Mouse (Mus musculus): ENCODE data around the gene Ifi202b. TPM values are rescaled to one million over a fixed set of nuclear protein-coding genes. Genes with fewer than 3 reads are reported as not detected.
"Not testable (repeated sequence)": the region's sequence is repeated elsewhere in the genome, so short reads cannot be mapped to it uniquely, and the experiment has no call there.

Gene Ifi202b
- total RNA-seq (2021) = not detected in 2 replicates
- long read RNA-seq, experiment 1 = 0 reads
- long read RNA-seq, experiment 2 = 0 reads

- DNase-seq = not testable (repeated sequence)
These were observed at the start of gene Ifi202b for GRCm38 (mm10) chr1:173982694-173983305. Gene Ifi202b, minus strand, starts transcription at chr1:173982744.

GRCm38 (mm10) chr1:174031698-174032097 lies 49.2 kb upstream of the Ifi202b start, which contains the start of gene Ifi205:
Gene Ifi205, minus strand, starts transcription at chr1:174031810.
- DNase-seq = no peak

DNA sequence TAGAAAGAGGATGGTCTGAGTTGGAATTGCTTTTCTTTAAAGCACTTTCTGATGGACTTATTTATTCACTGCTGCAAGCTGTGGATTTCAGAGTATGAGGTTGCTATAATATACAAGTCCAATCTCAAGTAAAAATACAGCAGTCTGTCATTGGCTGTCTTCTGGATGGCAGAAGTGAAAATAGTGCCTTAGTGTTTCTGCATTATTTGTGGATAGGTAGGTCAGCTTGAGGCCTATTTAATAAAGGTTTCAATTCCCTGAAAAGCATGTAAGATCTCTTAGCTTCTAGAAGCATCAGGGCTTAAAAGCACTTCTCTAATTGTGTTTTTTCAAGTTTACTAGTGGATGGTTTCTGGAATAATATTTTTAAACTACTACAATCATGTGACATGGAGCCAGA lies 24.5 kb upstream of the Ifi202b start:
- DNase-seq = not testable (repeated sequence)

DNA sequence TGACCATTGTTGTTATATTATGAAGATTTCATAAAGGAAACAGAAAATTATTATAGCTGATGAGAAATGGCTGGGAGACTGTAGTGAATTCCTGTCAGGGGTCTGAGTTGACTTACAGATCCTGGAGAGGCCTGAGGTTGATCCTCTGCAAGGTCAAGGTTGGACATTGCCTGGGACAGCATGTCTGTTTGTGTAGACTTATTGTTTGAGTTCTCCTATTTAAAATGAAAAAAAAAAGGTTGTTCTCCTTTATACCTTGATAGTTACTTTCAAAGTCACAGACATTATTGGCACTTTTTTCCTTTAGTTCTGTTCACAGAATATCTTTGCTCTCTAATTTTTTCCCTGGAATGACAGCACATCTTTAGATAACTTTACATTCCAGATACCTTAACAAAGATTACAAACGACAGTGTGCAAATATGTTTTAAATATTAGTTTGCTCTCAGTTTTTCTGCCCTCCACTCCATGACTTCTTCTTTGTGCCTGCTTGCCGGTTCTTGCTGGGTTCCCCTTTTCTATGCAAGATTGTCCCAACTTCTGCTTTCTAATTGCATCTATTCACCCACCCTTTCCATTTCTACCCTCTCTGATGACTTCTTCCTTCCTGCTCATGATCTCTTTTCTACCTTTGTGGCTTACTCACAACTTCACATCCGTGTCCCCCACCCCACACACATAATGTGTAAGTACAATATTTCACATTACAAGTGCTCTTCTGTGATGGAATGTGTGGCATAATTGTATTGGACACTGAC lies 22.0 kb upstream of the Ifi202b start:
- not testable (repeated sequence) for DNase-seq

- no peak for DNase-seq
These were observed 12.5 kb upstream of the Ifi202b start for GRCm38 (mm10) chr1:173995003-173995402.

DNA sequence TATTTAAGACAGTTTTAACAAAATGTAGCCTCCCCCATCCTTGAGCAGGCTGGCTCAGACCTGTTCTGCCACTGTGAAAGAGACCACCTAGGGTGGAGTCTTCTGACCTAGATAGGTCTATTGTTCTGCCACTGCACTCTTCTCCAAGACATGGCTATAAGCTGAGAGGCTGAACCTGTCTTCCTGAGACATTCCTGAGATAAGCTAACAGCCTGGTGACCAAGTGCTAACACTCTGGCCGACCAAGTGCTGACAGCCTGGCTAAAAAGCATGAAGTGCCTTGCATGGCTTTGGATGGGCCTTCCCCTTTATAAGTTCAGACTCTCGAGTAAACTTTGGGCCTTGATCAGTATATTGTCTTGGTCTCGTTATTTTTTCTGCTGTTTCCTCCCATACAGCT lies 1.5 kb downstream of the Ifi202b start:
- DNase-seq = not testable (repeated sequence)

DNA sequence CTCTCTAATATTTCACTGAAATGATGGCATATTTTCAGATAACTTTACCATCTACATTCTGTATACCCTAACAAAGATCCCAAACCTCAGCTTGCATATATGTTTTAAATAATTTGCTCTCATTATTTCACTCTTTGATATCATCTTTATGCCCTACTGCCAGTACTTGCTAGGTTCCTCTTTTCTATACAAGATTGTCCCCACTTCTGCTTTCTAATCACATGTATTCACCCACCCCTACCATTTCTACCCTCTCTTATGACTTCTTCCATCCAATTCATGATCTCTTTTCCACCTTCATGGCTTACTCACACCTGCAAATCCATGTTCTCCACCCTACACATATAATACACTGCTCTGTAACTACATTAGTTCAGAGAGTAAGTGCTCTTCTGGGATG lies 4.9 kb downstream of the Ifi202b start:
- DNase-seq = no peak

DNA sequence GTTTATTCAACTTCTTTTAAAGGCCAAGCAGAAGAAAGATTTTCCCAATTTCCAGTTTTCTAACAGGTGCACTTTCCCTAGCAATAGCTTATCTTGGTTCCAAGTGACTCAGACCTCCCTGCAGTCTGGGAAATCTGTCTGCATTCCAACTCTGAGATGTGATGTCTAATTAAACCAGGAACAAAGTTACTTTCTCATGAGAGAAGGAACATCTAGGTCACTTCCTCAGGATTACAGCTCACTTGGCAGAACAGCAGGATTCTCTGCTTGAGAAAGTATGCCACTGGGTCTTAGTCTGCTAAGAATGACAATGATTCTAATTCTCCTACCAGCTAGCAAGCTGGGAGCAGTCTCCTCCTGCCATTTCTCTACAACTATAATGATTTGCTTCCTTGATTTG lies 9.4 kb downstream of the Ifi202b start:
- no peak for DNase-seq

DNA sequence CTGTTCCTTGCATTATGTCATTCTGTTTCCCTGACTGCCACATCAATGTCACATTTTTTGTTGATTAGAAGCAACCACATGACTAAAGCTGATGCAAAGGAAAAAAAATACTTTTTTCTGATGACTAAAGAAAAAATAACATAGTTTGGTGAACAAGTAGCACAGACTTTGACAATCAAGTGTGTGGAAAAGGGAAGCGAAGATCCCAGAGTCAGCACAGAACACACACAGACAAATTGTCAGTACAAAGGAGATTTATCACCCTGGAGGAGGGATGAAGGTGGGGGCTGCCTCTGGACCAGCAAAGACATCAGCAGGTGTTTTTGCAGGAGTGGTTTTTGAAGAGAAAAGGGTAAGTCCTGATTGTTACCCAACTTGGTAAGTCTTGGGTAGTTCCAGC lies 21.1 kb downstream of the Ifi202b start:
- DNase-seq = not testable (repeated sequence)

DNA sequence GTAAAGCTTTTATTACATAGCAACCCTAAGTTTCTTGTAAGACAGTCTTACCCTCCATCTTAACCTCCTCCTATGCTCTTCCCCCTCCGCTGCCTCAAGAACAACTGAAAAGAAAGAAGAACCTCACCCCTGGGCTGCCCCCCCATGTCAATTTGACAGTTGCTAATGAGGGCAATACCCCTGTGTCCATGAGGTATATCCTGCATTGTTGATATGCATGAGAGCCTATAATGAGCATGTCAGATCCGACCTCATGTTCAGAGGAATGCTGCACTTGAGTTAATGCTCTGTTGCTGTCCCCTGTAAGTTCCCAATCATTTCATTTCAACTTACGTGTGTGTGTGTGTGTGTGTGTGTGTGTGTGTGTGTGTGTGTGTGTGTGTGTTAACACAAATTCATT lies 22.5 kb downstream of the Ifi202b start:
- DNase-seq = not testable (repeated sequence)

DNA sequence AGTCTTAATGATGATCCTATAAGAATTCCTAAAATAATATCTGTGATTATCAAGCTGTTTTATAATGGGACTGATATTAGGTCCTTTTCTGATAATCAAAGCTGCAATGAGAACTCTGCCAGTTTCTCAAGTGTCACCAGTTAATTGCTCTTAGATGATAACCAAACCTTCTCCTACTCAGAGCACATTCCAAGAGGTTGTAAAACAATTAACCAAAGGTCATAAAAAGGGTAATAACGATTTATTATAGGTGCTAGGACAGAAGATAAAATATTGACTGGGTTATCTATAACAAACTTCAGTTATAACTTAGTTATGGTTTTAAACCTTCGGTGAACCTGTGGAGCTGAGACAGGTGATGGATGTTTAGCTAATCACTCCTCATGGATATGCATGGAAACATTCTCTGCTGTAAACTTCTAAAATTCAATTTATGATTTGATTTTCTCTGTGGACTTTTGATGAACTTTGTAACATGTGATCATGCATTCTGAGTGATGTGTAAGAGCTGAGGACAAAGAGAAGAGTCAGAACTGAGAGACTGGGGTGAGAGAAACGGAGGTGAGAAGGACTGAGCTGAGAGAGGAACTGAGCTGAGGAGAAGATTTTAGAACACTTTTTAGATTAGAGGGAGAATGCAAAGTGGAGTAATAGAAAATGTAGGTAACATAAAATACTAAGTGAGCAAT lies 26.6 kb downstream of the Ifi202b start:
- not testable (repeated sequence) for DNase-seq

DNA sequence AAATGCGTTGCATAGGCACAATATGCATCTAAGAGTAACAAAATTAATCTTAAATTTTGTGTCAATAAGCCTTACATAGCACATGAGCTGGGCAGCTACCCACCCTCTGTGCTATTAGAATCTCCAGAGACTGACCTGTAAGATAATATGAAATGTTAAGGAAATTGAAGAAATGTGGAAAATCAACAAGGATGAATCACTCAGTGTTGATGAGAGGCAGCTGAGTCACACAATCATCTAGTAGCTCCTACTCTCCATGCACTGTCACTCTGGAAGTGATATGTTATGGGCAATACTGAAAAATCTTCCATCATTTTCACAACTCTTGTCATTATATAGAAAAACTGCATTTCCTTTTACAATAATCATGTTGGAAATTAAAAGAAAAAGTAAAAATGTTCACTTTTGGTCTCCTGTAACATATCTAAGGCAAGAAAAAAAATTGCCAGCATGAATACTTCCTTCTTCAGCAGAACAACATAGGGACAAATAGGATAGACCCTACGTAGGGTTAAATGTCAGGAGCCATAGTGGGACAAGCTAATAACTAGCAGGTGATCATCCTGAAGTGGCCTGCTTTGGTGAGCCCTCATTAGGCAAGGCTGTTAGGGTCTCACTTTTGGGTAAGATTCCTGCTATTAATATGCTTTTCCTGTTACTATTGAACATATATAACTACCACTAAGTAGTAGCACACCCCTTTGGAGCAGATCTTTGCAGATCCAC lies 27.3 kb downstream of the Ifi202b start:
- DNase-seq = no peak

- DNase-seq = no peak
These were observed 29.0 kb downstream of the Ifi202b start for GRCm38 (mm10) chr1:173953563-173953962.

- not testable (repeated sequence) for DNase-seq
These were observed 33.5 kb downstream of the Ifi202b start for GRCm38 (mm10) chr1:173949044-173949443.

DNA sequence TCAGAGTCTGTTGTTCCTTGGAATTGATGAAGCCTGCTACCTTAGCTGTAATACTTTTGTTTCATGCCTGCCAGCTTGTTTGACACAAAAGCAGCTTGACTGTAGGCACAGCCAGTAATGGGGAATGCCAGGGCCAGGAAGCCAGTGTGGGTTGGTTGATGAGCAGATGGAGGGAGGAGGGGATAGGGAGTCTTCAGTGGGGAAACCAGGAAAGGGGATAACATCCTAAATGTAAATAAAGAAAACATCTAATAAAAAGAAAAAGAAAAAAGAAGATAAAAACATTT lies 39.8 kb downstream of the Ifi202b start:
- DNase-seq = not testable (repeated sequence)

DNA sequence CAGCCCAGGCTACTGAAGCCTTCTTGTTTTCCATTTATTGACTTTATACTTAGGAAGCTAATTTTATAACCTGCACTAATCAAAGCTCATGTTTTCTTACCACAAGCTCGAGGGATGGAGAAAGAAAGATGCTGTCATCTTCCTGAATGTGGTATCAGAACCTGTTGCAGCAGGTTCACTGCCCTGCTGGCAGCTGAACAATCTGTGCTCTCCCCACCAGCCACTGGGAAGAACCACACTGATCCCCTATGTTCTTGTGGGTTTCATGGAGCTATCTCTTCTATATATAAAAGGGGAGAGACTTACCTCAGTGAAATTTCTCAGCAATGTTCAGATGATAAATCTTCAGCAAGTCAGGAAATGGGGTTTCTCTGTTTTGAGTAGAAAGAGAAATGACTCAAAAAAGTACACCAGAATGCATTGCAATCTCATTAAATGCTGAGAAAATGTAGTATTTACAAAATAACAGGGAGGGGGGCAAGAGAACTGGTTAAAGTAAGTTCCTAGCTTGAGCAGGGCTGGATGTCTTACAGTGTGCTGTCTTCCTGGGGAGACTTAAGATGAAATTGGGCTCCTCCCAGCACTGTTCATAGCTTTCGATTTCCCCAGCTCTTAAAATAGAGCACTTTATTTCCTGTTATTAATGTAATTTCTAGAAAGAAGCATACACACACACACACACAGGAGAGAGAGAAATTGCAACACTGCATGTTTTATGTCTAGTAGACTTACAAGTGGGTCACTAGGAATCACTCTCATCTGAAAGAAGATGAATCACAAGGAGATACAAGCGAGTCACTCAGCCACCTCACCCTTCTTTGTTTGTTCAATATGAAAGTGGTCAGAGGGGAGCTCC lies 40.4 kb downstream of the Ifi202b start, which contains the start of the genes Mndal and Ifi203:
Gene Mndal, minus strand, starts transcription at position 568 of the 856 bp plus-strand sequence.
Gene Ifi203, minus strand, starts transcription at position 749 of the 856 bp plus-strand sequence.
- DNase-seq = not testable (repeated sequence)

- DNase-seq = not testable (repeated sequence)
These were observed 41.0 kb downstream of the Ifi202b start for GRCm38 (mm10) chr1:173941522-173941921.

DNA sequence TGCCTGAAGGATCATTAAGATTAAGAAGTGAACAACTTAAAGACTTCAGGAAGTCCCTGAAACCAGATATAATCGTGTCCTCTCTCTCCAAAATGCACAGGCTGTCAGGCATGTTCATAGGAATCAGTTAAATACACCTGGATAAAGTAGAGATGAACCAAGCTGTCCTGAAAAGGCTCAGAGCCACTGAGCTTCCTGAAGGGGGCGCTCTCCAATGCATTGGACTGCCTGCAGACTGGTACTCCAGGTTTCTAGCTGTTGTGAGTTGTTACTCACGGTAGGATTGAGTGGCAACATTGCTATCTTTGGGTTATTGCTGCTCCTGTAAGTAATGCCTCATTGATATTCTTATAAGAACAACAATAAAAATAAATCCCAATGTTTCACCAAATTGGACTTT lies 63.3 kb downstream of the Ifi202b start:
- not testable (repeated sequence) for DNase-seq

GRCm38 (mm10) chr1:173914559-173914958 lies 68.0 kb downstream of the Ifi202b start:
- DNase-seq = no peak

DNA sequence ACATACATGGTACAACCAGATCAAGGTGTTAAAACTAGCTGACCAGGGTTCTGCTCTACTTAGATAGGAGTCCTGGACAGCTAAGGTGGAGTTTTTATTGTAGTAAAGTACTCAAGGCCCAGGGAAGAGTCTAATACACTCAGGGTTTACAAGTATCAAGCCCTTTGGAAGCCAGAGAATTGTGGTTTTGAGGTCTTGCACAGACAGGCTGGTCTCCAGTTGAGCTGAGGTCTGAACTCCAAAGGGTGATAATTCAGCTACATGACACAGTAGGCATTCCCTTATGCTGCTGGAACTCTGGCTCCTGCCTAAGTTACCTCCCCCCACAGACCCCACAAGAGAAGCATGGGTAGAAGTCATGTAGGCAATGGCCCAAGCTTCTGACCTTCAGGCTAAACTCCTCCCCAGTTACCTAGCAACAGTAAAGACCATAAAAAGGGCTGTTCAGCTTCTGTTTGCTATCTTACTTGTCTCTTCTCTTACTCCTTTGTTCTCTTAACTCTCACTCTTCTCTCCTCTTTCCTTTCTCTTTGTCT lies 69.2 kb downstream of the Ifi202b start:
- DNase-seq = not testable (repeated sequence)

Measured in adrenal gland, postnatal 14 days (tissue).